Mouse (Mus musculus) natural killer cell, adult 2 months (primary cell): Measurements from ENCODE around the gene Snrnp27.

Experiments
- DNase-seq, 2 experiments: peaks; one replicate each; pipeline ENCODE4 v3.0.0; 2022; ENCODE audit warnings: low spot score in 2 of 2

Gene Snrnp27

DNA sequence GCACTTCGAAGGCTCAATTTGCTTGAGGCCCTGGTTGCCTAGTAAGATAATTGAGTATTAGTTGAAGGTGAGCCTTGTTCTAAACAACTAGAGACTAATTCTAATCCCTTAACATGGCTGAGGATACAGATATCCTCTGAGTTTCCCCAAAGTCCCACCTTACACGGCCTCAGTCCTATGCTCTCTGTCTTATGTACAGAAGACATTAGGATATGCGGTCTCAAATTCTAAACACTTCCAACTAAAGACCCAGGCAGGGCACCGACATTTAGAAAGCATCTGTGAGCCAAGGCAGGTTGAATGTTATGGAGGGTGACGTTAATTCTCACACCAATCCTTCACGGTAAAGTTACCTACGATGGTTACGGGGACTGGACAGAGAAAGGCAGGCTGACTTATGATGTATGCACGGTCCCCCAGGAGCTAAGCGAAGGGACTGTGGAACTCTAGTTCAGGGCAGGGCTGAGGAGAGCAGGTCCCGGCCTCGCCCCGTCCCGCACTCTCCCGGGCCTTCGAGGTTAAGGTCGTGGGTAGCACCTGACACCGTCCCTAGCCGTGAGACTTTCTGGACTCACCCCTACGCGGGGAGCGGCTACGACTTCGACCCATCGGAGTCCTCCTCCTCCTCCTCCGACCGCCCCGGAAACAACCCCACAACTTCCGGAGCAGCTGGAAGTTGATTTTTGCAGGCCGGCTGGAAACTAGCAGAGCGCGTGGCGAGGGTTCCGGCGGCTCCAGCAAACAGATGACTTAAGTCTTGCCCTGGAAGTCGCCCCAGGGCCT lies at the start of gene Snrnp27:
Snrnp27 (minus strand) TSS at position 651 of the 783 bp plus-strand sequence.
- DNase-seq = peak; percentile 87 to 91

GRCm38 (mm10) chr6:86733183-86733876 lies 49.0 kb upstream of the Snrnp27 start, which contains the start of gene Gmcl1:
TSS of gene Gmcl1 (minus strand) at chr6:86733383.
- peak; percentile 92 to 94 for DNase-seq

GRCm38 (mm10) chr6:86732276-86733173 lies 48.2 kb upstream of the Snrnp27 start:
- DNase-seq = no peak

DNA sequence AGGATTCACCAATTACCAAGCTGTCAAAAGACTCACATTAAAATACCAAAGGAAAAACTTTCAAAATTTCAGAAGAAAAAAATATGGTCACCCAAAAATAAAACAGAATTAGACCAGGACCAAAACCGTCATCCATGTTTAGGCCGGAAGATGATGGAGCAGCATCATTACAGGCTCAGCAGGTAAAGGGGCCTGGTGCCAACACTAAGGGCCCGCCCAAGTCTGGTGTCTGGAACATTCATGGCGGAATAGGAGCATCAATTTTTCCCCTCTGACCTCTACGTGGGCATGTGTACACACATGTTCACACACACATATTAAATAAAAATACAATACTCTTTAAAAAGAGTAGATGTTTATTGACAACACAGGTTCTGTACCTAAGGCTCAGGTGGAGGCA lies 44.4 kb upstream of the Snrnp27 start:
- no peak for DNase-seq

- no peak for DNase-seq
Measured at GRCm38 (mm10) chr6:86721977-86722376, 37.7 kb upstream of the Snrnp27 start.

DNA sequence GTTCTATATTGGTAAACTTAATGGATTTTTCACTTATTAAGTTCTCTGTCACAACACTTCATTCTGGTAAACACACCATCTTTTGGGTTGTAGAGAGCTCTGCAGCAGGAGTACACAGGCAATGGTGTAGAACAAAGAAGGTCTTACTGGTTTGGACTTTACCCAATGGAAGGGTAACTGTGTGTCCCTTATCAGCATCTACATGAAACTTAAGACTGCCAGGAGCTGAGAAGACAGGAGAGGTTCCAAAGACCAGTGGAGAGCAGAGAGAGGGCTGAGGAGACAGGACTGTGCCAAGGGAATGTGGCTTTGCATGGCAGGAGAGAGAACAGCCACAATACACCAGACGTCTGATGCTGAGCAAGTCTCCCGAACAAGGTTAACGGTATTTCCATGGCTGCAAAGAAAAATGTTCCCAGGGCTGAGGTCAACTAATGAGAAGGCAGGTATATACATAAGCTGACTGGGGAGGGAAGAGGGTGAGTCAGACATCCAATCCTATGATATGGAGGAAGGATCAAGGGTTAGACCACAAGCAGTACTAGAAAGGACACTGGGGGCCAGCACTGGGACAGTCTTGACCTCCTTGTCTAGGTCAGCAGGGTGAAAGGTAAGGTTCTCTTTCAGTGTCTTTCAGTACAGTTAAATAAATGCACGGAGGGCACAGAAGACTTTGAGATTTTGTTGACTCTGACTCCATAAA lies 23.9 kb upstream of the Snrnp27 start:
- DNase-seq = no peak

- DNase-seq = no peak
Measured at GRCm38 (mm10) chr6:86702577-86702976, 18.3 kb upstream of the Snrnp27 start.

DNA sequence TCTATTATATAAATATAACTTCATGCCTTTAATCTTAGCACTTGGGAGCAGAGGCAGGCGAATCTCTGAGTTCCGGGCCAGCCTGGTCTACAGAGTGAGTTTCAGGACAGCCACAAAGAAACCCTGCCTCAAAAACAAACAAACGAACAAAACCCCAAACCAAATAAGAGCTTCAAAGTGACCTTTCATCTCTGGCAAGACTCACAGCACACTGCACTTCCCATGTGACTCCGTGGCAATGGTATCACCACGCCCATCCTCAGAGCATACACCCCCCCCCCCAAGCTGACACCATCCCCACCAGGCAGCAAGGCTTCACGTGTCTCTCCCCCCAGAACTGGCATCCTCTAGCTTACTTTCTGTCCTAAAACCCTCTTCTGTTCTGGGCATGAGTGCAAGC lies 13.6 kb upstream of the Snrnp27 start:
- DNase-seq = no peak

DNA sequence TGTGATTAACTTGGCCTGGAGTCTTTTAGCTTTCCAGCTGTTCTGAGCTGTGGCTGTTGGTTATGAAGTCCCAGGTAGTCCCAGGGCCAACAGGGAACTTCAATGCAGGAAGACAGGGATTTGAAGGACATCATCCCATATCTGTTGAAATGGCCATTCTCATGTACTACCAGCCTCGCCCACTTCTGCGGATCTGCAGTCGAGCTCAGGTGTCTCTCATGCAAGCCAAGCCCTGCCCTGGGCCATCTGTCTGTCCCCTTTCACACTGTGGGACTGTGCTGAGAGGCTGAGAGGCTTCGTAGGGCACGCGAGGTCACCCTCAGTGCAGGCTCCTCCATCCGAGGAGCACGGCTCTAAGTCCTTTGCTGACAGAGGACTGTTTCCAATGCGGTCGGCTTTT lies 11.9 kb upstream of the Snrnp27 start:
- no peak for DNase-seq

DNA sequence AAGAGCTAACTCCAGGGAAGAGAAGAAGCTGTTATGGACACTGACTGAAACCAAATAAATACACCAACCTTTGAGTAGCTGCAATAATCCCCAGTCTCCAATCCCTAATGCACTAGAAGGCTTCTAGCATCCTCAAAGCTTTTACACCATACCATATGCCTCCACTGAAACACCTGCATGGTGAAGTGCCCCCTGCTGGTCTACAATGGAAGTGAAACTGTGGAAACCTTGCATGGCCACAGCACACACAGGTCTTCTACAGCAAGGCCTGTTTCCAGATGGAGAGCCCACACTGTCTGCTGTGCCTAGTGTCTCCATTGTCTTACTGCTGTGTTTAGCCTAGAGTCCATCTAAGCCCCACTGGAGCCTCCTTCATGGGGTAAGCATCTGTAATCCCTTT lies 10.1 kb upstream of the Snrnp27 start:
- DNase-seq = peak; percentile 62 to 74

- DNase-seq = no peak
Measured at GRCm38 (mm10) chr6:86689671-86690070, 5.3 kb upstream of the Snrnp27 start.

DNA sequence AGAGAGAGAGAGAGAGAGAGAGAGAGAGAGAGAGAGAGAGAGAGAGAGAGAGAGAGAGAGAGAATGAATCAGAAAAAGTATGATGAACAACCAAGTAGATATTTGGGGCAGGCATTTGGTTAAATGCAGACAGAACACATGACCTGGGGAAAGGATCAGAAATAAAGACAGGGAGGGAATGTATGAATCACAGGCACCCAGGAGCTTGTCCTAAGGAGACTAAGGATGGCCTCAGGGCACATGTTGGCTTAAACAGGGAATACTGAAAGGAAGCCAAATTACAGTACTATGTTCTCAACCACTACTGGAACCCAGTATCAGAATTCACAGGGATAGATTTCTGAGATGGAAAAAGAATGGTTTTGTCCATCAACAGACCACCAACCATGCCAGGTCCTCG lies 2.6 kb upstream of the Snrnp27 start:
- no peak for DNase-seq

- no peak for DNase-seq
Measured at GRCm38 (mm10) chr6:86684655-86685011, 311 bp upstream of the Snrnp27 start.

GRCm38 (mm10) chr6:86681289-86681688 lies 3.0 kb downstream of the Snrnp27 start:
- DNase-seq = no peak

DNA sequence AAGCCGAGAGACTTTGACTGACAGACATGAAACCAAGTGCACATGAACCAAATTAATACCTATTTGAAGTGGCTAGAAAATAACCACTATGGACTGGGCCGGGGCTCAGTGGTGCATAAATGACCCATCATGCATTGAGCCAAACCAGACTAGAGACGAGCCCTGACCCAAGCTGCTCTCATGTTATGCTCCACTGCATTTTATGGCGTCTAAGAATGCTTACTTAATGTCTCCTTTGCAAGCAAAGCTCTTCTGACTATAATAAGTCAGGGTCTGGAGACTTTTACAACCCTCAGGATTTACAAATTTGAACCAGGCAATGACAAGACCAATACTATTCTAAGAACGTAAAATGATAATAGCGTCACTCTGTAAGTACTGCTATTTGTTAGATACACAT lies 6.0 kb downstream of the Snrnp27 start:
- no peak for DNase-seq

DNA sequence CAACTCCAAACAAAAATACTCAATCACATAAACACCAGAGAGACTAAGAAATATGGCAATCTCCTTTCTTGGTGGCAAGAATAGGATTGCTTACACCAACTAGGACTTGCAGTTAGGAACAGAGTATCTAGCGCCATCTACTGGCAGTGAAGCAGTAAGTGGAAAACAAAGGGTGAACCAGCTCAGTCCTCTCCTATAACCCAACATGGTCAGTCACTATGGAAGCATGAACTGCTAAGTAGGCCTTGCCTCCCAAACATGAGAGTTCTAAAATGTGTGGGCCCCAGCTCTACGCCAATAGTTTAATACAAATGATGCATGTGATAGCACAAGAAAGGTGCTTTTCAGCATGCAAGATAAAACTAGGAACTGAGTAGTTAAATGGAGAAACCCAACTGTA lies 13.4 kb downstream of the Snrnp27 start:
- DNase-seq = peak; percentile 69 to 71

DNA sequence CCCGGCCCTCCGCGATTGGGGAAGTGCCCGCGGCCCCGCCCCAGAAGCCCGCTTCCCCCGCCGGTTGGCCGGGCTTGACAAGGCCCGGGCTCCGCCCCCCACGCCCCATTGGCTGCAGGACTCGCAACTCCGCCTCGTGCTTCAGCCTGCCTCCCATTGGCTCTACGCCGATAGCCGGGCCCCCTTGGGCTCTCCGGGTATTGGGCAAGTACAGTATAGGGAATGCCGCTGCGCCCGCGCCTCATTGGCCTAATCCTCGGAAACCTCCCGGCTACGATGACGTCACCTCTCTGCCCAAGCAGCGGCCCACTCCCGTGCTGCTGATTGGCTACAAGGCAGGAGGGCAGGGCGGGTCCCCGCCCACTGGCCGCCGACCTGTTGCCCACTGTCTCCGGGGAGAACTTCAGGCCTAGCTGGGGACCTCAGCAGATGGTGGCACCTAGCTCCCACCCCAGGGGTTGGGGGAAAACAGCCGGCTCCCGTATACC lies 15.0 kb downstream of the Snrnp27 start:
- DNase-seq = peak; percentile 100

GRCm38 (mm10) chr6:86668580-86669239 lies 15.6 kb downstream of the Snrnp27 start, which contains the start of gene Mxd1:
TSS of gene Mxd1 (minus strand) at chr6:86669161.
- DNase-seq = no peak

DNA sequence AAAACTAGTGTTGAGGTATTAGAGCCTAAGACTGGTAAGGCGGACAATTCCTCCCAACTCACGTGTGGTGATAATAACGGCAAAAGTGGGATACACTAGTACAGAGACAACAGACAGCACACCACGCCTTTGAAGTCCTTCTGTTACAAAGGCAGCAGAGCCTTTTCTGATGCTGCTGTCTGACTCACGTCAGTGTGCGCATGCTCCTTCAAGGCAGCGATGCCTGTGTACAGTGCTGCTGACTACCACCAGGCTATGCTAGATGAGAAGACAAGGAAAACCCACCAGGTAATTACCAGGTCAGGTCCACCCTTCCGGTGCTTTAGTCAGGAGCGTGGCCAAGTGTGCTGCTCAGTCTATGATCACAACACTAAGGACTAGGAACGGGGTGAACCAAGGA lies 17.3 kb downstream of the Snrnp27 start:
- DNase-seq = no peak

- no peak for DNase-seq
Measured at GRCm38 (mm10) chr6:86665560-86666307, 18.6 kb downstream of the Snrnp27 start.
